ENCODE assay signal across 16 mouse cellular contexts in genomic region chr8:97389651-97390050, GRCm38 (mm10).
DNase-seq lines count a peak whose midpoint lies in the region; ATAC-seq and TF ChIP-seq lines count a peak whose summit lies in the region.
"Had no signal": no experiment of that assay in that cellular context is flagged by ENCODE, and none has a peak within 500 bp of the region (broad histone marks: within the 10 kb centered on the region; RNA-seq: fewer than 3 reads in every experiment).

No protein-coding gene starts in this region.

- WGBS in forebrain, embryonic 14.5 days, result 5% methylated on average over 7 of the region's 7 CpGs
- 8% methylated on average over 7 of the region's 7 CpGs for WGBS in forebrain, embryonic 16.5 days
- 19% methylated on average over 7 of the region's 7 CpGs for WGBS in lung, postnatal 0 days

- H3K4me2 ChIP-seq in forebrain, embryonic 14.5 days (ENCODE audit: low read length), result no peak overlapping the region
- H3K4me2 ChIP-seq in forebrain, embryonic 16.5 days (ENCODE audit: low read length), result no peak overlapping the region
- H3K4me2 ChIP-seq in lung, postnatal 0 days (replicated peaks; ENCODE audit: low read depth, low read length), result no peak overlapping the region
- H3K4me2 ChIP-seq: heart, embryonic 13.5 days had no signal

- H3K4me3 ChIP-seq in forebrain, embryonic 14.5 days (ENCODE audit: low read depth, low read length), result no peak overlapping the region
- no peak overlapping the region for H3K4me3 ChIP-seq in forebrain, embryonic 16.5 days (replicated peaks; ENCODE audit: low read length)
- no peak overlapping the region for H3K4me3 ChIP-seq in lung, postnatal 0 days (ENCODE audit: low read depth, low read length)
- H3K4me3 ChIP-seq: gastrocnemius, adult 2 months; heart, embryonic 13.5 days had no signal

- no peak overlapping the region for H3K9ac ChIP-seq in forebrain, embryonic 14.5 days (ENCODE audit: low read length)
- H3K9ac ChIP-seq in forebrain, embryonic 16.5 days (replicated peaks; ENCODE audit: low read depth, low read length), result no peak overlapping the region
- H3K9ac ChIP-seq in lung, postnatal 0 days (replicated peaks; ENCODE audit: low read depth), result no peak overlapping the region
- H3K9ac ChIP-seq: heart, embryonic 13.5 days; liver, embryonic 14.5 days had no signal

- DNase-seq in forebrain, embryonic 14.5 days (ENCODE audit: low spot score), result peak; percentile 27
- peak; percentile 19 for DNase-seq in right cerebral cortex, adult 18-20 months
- DNase-seq in right cerebral cortex, postnatal 14 days, result no peak
- DNase-seq in layer of hippocampus, postnatal 36 days, result peak; percentile 27 to 34
- peak; percentile 24 for DNase-seq in telencephalon, adult 2 months (ENCODE audit: low read depth, low spot score)
- no peak for DNase-seq in lung, postnatal 14 days
- DNase-seq in lung, postnatal 0 days (ENCODE audit: low spot score), result no peak
- DNase-seq: B cell, adult 2 months; gastrocnemius, adult 2 months; thymus, postnatal 25 days had no signal

- no peaks in the 10 kb centered on the region for H3K27me3 ChIP-seq in forebrain, embryonic 14.5 days (replicated peaks; ENCODE audit: control insufficient read depth, insufficient read depth, low read length)
- no peaks in the 10 kb centered on the region for H3K27me3 ChIP-seq in forebrain, embryonic 16.5 days (replicated peaks; ENCODE audit: control insufficient read depth, insufficient read depth, low read length)
- H3K27me3 ChIP-seq in lung, postnatal 0 days (replicated peaks; ENCODE audit: insufficient read depth, low read length), result no peaks in the 10 kb centered on the region
- H3K27me3 ChIP-seq: heart, embryonic 13.5 days had no signal

- no peak for TF ChIP-seq CTCF in lung, postnatal 0 days (IDR thresholded peaks at IDR 0.05)

- H3K27ac ChIP-seq in forebrain, embryonic 14.5 days (ENCODE audit: low read depth, low read length), result no peak overlapping the region
- no peak overlapping the region for H3K27ac ChIP-seq in forebrain, embryonic 16.5 days (ENCODE audit: low read length)
- no peak overlapping the region for H3K27ac ChIP-seq in lung, postnatal 0 days (ENCODE audit: low read length)
- H3K27ac ChIP-seq: gastrocnemius, adult 2 months; heart, embryonic 13.5 days; kidney, postnatal 0 days; liver, embryonic 14.5 days; macrophage had no signal

- H3K4me1 ChIP-seq in forebrain, embryonic 14.5 days (ENCODE audit: control insufficient read depth, insufficient read depth, low read length), result peaks cover 5% of the 10 kb centered on the region
- peaks cover 7% of the 10 kb centered on the region for H3K4me1 ChIP-seq in forebrain, embryonic 16.5 days (replicated peaks; ENCODE audit: control insufficient read depth, insufficient read depth, low read length)
- H3K4me1 ChIP-seq in lung, postnatal 0 days (ENCODE audit: insufficient read depth, low read depth, low read length), result no peaks in the 10 kb centered on the region
- H3K4me1 ChIP-seq: heart, embryonic 13.5 days had no signal

- H3K36me3 ChIP-seq in forebrain, embryonic 14.5 days (ENCODE audit: control insufficient read depth, insufficient read depth, low read length), result no peaks in the 10 kb centered on the region
- H3K36me3 ChIP-seq in forebrain, embryonic 16.5 days (ENCODE audit: control insufficient read depth, insufficient read depth), result no peaks in the 10 kb centered on the region
- no peaks in the 10 kb centered on the region for H3K36me3 ChIP-seq in lung, postnatal 0 days (ENCODE audit: insufficient read depth, low read length)
- H3K36me3 ChIP-seq: heart, embryonic 13.5 days had no signal

- no peaks in the 10 kb centered on the region for H3K9me3 ChIP-seq in forebrain, embryonic 14.5 days (replicated peaks; ENCODE audit: control insufficient read depth, low read length)
- no peaks in the 10 kb centered on the region for H3K9me3 ChIP-seq in forebrain, embryonic 16.5 days (ENCODE audit: control insufficient read depth, low read length)
- H3K9me3 ChIP-seq in lung, postnatal 0 days (ENCODE audit: low read length), result no peaks in the 10 kb centered on the region
- H3K9me3 ChIP-seq: heart, embryonic 13.5 days had no signal

- ATAC-seq in forebrain, embryonic 14.5 days, result 0 out of 2 replicates have a peak, but pooled peaks have one; percentile 34
- no peak for ATAC-seq in forebrain, embryonic 16.5 days
- no peak for ATAC-seq in lung, postnatal 0 days
- ATAC-seq: inflammation-experienced regulatory T-cells, adult 6 months had no signal

- TF ChIP-seq EP300 in lung, postnatal 0 days (IDR thresholded peaks at IDR 0.05), result no peak

Comparison
In these comparisons a context has a peak if more than half of its experiments do, and no peak if none do; other contexts are left out.
1. DNase-seq: peak in forebrain, embryonic 14.5 days (single experiment), right cerebral cortex, adult 18-20 months (single experiment), layer of hippocampus, postnatal 36 days (2 of 2) and telencephalon, adult 2 months (single experiment); none in right cerebral cortex, postnatal 14 days (single experiment), lung, postnatal 14 days (single experiment) and lung, postnatal 0 days (single experiment).